Mouse (Mus musculus) E14TG2a.4 (cell line): Measurements from ENCODE around the gene Gm42957.
"Not testable (repeated sequence)": the region's sequence is repeated elsewhere in the genome, so short reads cannot be mapped to it uniquely, and the experiment has no call there.

ENCODE experiments used
- H3K27me3 ChIP-seq: 2 replicates; pipeline ENCODE4 v1.6.1; 2014; ENCODE audit warnings: low read length, control low read depth; ENCODE audit not compliant: insufficient read depth
- H3K36me3 ChIP-seq: 2 replicates; pipeline ENCODE4 v1.6.1; 2014; ENCODE audit warnings: low read length, control low read depth; ENCODE audit not compliant: insufficient read depth
- H3K4me1 ChIP-seq: replicated peaks from 2 replicates; pipeline ENCODE4 v1.6.1; 2014; ENCODE audit warnings: low read depth, low read length, control low read depth
- H3K4me3 ChIP-seq: replicated peaks from 2 replicates; pipeline ENCODE4 v1.5.1; 2014; ENCODE audit warnings: mild to moderate bottlenecking, low read length
- H3K9me3 ChIP-seq: 2 replicates; pipeline ENCODE4 v1.6.1; 2014; ENCODE audit warnings: low read length, control low read depth
- CTCF ChIP-seq: conservative IDR thresholded peaks from 2 replicates; pipeline ENCODE4 v1.5.1; 2014; ENCODE audit warnings: low read length
- NANOG ChIP-seq: IDR thresholded peaks from 2 replicates; pipeline ENCODE4 v1.6.1; 2014; ENCODE audit warnings: borderline replicate concordance, low read length, mixed read lengths
- POU5F1 ChIP-seq: IDR thresholded peaks from 2 replicates; pipeline ENCODE4 v1.6.1; 2014; ENCODE audit warnings: low read length, borderline replicate concordance

Gm42957 gene

GRCm38 (mm10) chr3:96675690-96676089, 40.4 kb downstream of the Gm42957 start:
- no peaks in the 10 kb centered on the region for H3K36me3 ChIP-seq
- no peaks in the 10 kb centered on the region for H3K9me3 ChIP-seq
- peak overlapping the region; percentile 8; the same call in 1 of the 2 replicates for H3K4me3 ChIP-seq
- TF ChIP-seq CTCF, result no peak
- no peak for TF ChIP-seq NANOG
- TF ChIP-seq POU5F1, result no peak
- peaks cover 95% of the 10 kb centered on the region for H3K4me1 ChIP-seq
- H3K27me3 ChIP-seq, result peaks cover 4% of the 10 kb centered on the region; the same call in 1 of the 2 replicates

DNA sequence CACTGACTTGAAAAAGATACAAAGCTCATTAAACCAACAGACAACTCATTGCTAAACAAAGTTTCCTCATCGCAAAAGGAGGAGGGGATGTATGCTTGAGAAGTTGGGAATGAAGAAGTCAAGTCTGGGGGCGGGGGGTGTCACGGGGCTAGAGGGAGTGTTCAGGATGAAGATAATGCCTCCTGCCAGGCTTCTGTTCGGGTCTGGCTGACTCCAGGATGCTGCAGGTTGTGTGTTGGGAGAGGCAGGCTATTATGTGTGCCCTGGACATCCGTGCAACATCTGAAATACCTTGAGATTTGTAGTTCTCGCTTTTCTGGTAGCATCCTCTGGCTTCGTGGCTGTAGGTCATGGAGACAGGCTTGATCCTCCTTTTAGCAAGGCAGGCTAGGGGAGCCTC, 43.2 kb downstream of the Gm42957 start:
- TF ChIP-seq NANOG (no peak), POU5F1 (no peak), CTCF (no peak)
- Histone ChIP-seq H3K4me3 (peak overlapping the region; percentile 57), H3K36me3 (0 out of 2 replicates have a peak, but pooled peaks cover 4% of the 10 kb centered on the region), H3K27me3 (peaks cover 7% of the 10 kb centered on the region), H3K9me3 (no peaks in the 10 kb centered on the region), H3K4me1 (peaks cover 92% of the 10 kb centered on the region)

- H3K27me3 ChIP-seq, result peaks cover 14% of the 10 kb centered on the region
- H3K4me1 ChIP-seq, result peaks cover 92% of the 10 kb centered on the region
- no peaks in the 10 kb centered on the region for H3K9me3 ChIP-seq
- 0 out of 2 replicates have a peak, but pooled peaks cover 4% of the 10 kb centered on the region for H3K36me3 ChIP-seq
- TF ChIP-seq NANOG, result no peak
- no peak for TF ChIP-seq POU5F1
- no peak for TF ChIP-seq CTCF
- H3K4me3 ChIP-seq, result peak overlapping the region; percentile 57
Measured at GRCm38 (mm10) chr3:96679159-96679674, 43.9 kb downstream of the Gm42957 start.

- no peaks in the 10 kb centered on the region for H3K9me3 ChIP-seq
- 0 out of 2 replicates have a peak, but pooled peaks cover 4% of the 10 kb centered on the region for H3K36me3 ChIP-seq
- TF ChIP-seq NANOG (no peak), CTCF (no peak), POU5F1 (no peak)
- peaks cover 91% of the 10 kb centered on the region for H3K4me1 ChIP-seq
- peaks cover 26% of the 10 kb centered on the region for H3K27me3 ChIP-seq
- peak overlapping the region; percentile 57; the same call in 1 of the 2 replicates for H3K4me3 ChIP-seq
Measured at GRCm38 (mm10) chr3:96680269-96680956, 45.1 kb downstream of the Gm42957 start.

DNA sequence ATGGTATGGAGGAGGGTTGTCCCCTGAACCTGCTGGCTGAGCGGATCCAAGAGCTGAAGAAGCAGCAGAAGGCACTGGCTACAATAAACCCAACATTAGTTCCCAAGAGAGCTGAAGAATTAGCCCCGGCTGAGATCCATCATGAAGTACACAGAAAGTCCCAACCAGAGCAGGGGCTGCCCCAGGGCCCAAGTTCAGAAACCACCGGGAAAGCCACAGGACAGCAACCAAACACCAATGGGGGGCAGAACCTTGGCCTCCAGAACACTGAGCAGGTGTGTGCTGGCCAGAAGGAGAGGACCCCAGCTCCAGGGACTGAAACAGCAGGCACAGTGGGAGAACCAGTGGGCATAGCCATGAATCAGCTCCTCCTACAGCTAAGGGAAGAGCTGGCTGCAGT, 48.2 kb downstream of the Gm42957 start:
- no peak for TF ChIP-seq NANOG
- TF ChIP-seq POU5F1, result no peak
- no peak for TF ChIP-seq CTCF
- peaks cover 31% of the 10 kb centered on the region for H3K27me3 ChIP-seq
- 0 out of 2 replicates have a peak, but pooled peaks cover 4% of the 10 kb centered on the region for H3K36me3 ChIP-seq
- no peaks in the 10 kb centered on the region for H3K9me3 ChIP-seq
- peaks cover 71% of the 10 kb centered on the region for H3K4me1 ChIP-seq
- H3K4me3 ChIP-seq, result 0 out of 2 replicates have a peak overlapping the region, but pooled peaks have one; percentile 7

DNA sequence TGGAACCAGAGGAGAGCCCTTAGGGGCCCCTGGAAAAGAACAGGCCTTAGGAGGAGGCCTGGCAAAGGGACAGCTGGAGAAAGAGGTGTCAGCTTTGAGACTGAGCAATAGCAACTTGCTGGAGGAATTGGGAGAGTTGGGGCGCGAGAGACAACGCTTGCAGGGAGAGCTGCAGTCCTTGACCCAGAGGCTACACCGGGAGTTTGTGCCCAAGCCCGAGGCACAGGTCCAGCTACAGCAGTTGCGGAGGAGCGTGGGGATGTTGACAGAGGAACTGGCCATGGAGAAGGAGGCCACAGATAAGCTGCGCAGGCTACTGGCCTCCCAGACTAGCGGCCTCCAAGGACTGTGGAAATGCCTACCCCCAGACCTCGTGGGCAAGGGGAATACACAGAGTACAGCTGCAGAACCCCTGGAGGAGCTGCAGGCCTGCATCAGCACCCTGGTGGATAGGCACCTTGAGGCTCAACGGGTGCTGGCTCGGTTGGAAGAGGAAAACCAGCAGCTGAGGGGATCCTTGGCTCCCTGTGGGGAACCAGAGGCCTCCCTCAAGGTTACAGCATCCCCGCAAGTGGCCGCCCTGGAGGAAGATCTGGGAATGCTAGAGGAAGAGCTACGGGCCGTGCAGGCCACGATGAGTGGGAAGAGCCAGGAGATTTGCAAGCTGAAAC, 49.0 kb downstream of the Gm42957 start:
- peaks cover 71% of the 10 kb centered on the region for H3K4me1 ChIP-seq
- 0 out of 2 replicates have a peak, but pooled peaks cover 4% of the 10 kb centered on the region for H3K36me3 ChIP-seq
- peaks cover 34% of the 10 kb centered on the region for H3K27me3 ChIP-seq
- peak overlapping the region; percentile 73 for H3K4me3 ChIP-seq
- no peaks in the 10 kb centered on the region for H3K9me3 ChIP-seq
- TF ChIP-seq NANOG (no peak), CTCF (no peak), POU5F1 (no peak)

- 0 out of 2 replicates have a peak, but pooled peaks cover 4% of the 10 kb centered on the region for H3K36me3 ChIP-seq
- H3K4me1 ChIP-seq, result peaks cover 71% of the 10 kb centered on the region
- H3K4me3 ChIP-seq, result peak overlapping the region; percentile 73
- H3K27me3 ChIP-seq, result peaks cover 36% of the 10 kb centered on the region
- no peak for TF ChIP-seq NANOG
- no peak for TF ChIP-seq CTCF
- TF ChIP-seq POU5F1, result no peak
- no peaks in the 10 kb centered on the region for H3K9me3 ChIP-seq
Measured at GRCm38 (mm10) chr3:96684822-96685156, 49.5 kb downstream of the Gm42957 start.

DNA sequence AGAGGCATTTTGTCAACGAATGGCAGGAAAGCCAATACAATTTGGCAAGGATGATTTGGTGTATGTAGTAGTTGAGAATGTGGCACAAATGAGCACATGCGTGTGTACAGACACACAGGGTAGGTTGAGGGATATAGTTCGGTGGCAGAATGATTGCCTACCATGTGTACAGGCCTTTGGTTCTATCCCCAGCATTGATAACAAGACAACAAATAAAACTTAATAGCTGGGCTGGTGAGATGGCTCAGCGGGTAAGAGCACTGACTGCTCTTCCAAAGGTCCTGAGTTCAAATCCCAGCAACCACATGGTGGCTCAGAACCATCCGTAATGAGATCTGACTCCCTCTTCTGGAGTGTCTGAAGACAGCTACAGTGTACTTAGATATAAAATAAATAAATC, 50.8 kb downstream of the Gm42957 start:
- H3K36me3 ChIP-seq, H3K9me3 ChIP-seq, H3K4me3 ChIP-seq: not testable (repeated sequence)
- peaks cover 40% of the 10 kb centered on the region for H3K27me3 ChIP-seq
- peaks cover 71% of the 10 kb centered on the region for H3K4me1 ChIP-seq
